Mouse (Mus musculus): Measurements from ENCODE around the gene Borcs5.

DNA sequence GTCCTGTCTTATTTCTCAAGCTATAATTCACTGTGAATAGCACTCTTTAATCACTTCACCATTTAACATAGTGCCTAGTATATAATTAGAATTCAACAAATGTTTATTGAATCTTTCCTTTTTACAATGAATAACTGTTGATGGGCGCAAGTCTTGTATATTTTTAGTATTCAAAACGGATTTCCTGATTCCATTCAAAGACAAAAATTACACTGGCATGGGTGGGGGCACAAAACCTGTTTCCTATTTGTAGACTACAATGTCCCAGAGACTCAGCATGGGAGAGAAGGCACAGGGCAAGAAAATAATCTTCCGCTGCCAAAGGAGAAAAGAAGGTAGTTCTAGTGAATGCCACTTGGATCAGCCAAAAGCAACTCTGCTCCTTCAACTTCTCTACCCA, 108.8 kb downstream of the Borcs5 start:
- TF ChIP-seq EP300 (IDR thresholded peaks at IDR 0.05) = peak; percentile 96
- no peak for TF ChIP-seq CTCF (IDR thresholded peaks at IDR 0.05)

Measured in lung, postnatal 0 days (tissue).